Mouse (Mus musculus): ENCODE measurements around the gene Spryd4. TPM values are rescaled to one million over a fixed set of nuclear protein-coding genes. Genes with fewer than 3 reads are reported as not detected.
"Not testable (repeated sequence)": the region's sequence is repeated elsewhere in the genome, so short reads cannot be mapped to it uniquely, and the experiment has no call there.

Spryd4 gene
- polyA plus RNA-seq, 1 experiment from 2014 or later, result 24.5 TPM

- ATAC-seq (ENCODE audit: low FRiP score), result no peak
- 94% methylated on average over 18 of the region's 18 CpGs for WGBS
- Histone ChIP-seq H3K36me3 (no peaks in the 10 kb centered on the region), H3K4me1 (no peaks in the 10 kb centered on the region), H3K4me2 (replicated peaks) (no peak overlapping the region), H3K27ac (no peak overlapping the region), H3K27me3 (peaks cover under 1% of the 10 kb centered on the region), H3K4me3 (no peak overlapping the region), H3K9ac (no peak overlapping the region), H3K9me3 (replicated peaks) (no peaks in the 10 kb centered on the region)
These were observed 6.9 kb upstream of the Spryd4 start for GRCm38 (mm10) chr10:128218387-128219117.

DNA sequence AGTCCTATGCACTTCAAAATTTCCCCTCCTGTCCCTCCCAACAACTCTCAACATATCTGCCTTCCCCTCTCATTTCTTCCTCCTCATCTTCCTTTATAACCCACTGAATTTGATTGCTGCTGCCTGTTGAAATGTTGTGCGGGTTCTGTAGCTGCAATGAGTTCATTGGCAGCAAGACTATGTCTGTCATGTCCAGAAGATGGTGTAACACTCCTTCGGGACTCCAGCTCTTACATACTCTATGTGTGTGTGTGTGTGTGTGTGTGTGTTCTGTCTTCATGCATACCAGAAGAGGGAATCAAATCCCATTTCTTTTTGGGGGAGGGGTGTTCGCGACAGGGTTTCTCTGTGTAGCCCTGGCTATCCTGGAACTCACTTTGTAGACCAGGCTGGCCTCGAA, 3.4 kb upstream of the Spryd4 start:
- Histone ChIP-seq H3K9me3 (replicated peaks) (no peaks in the 10 kb centered on the region), H3K36me3 (no peaks in the 10 kb centered on the region), H3K4me1 (peaks cover 9% of the 10 kb centered on the region), H3K27ac (no peak overlapping the region), H3K4me3 (no peak overlapping the region), H3K27me3 (peaks cover 3% of the 10 kb centered on the region; the same call in 1 of the 2 replicates), H3K4me2 (replicated peaks) (no peak overlapping the region), H3K9ac (no peak overlapping the region)
- 90% methylated on average over 5 of the region's 5 CpGs for WGBS
- no peak for ATAC-seq (ENCODE audit: low FRiP score)

- WGBS, result 90% methylated on average over 4 of the region's 4 CpGs
- H3K27ac ChIP-seq, H3K9ac ChIP-seq: not testable (repeated sequence)
These were observed 2.5 kb upstream of the Spryd4 start for GRCm38 (mm10) chr10:128214112-128214511.

DNA sequence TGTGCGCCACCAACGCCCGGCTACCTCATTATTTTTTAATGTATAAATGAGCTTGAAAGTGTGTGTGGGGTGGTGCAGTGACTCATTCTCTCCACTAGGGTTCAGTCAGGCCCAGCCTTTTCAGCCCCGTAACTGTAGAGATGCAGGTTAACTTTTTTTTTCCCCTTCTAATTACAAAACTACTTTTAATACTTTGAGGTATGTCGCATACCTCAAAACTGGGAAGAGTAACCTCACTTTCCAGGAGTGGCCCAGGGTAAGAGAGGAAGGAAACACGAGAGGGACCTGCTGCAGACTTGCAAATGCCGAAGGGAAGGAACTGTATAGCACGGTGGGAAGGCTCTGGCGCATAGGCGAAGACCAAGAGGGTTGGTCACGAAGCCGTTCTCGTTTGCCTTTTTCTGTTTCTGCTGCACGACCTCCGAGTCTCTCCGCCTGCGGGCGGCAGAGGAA, 1.3 kb upstream of the Spryd4 start:
- H3K4me1 ChIP-seq, result peaks cover 9% of the 10 kb centered on the region
- no peak overlapping the region for H3K27ac ChIP-seq
- ATAC-seq (ENCODE audit: low FRiP score), result 0 out of 2 replicates have a peak, but pooled peaks have one; percentile 38
- no peaks in the 10 kb centered on the region for H3K36me3 ChIP-seq
- H3K4me3 ChIP-seq, result peak overlapping the region; percentile 25
- peaks cover 3% of the 10 kb centered on the region; the same call in 1 of the 2 replicates for H3K27me3 ChIP-seq
- no peak overlapping the region for H3K9ac ChIP-seq
- no peaks in the 10 kb centered on the region for H3K9me3 ChIP-seq (replicated peaks)
- 2% methylated on average over 18 of the region's 18 CpGs for WGBS
- H3K4me2 ChIP-seq (replicated peaks), result peak overlapping the region; percentile 45

More at GRCm38 (mm10) chr10:128214112-128214511, 2.5 kb upstream of the Spryd4 start:
- H3K36me3 ChIP-seq; H3K4me2 ChIP-seq (replicated peaks); ATAC-seq (ENCODE audit: low FRiP score); H3K4me3 ChIP-seq; H3K9me3 ChIP-seq (replicated peaks); H3K27me3 ChIP-seq; H3K4me1 ChIP-seq: not testable (repeated sequence)

DNA sequence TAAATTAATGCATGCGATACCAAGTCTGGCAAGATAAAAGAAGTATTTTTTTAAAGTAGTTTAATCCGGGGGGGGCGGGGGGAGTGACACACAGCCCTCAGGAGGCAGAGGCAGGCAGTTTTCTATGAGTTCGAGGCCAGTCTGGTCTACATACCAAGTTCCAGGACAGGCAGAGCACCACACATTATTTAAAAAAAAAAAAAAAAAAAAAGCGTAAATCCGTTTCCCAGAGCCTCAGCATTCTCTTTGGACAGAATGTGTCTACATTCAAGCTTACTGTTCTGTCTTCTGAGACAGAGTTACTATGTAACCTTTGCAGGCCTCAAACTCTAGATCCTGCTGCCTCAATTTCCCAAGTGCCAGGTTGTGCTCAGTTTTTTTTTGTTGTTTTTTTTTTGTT, 541 bp upstream of the Spryd4 start:
- peak overlapping the region; percentile 90 for H3K4me2 ChIP-seq (replicated peaks)
- H3K9ac ChIP-seq, result no peak overlapping the region
- peaks cover 3% of the 10 kb centered on the region; the same call in 1 of the 2 replicates for H3K27me3 ChIP-seq
- no peak overlapping the region for H3K27ac ChIP-seq
- peak overlapping the region; percentile 59 for H3K4me3 ChIP-seq
- no peaks in the 10 kb centered on the region for H3K36me3 ChIP-seq
- no peaks in the 10 kb centered on the region for H3K9me3 ChIP-seq (replicated peaks)
- peak; percentile 12; the same call in 1 of the 2 replicates for ATAC-seq (ENCODE audit: low FRiP score)
- 56% methylated on average over 6 of the region's 6 CpGs for WGBS
- H3K4me1 ChIP-seq, result peaks cover 9% of the 10 kb centered on the region

DNA sequence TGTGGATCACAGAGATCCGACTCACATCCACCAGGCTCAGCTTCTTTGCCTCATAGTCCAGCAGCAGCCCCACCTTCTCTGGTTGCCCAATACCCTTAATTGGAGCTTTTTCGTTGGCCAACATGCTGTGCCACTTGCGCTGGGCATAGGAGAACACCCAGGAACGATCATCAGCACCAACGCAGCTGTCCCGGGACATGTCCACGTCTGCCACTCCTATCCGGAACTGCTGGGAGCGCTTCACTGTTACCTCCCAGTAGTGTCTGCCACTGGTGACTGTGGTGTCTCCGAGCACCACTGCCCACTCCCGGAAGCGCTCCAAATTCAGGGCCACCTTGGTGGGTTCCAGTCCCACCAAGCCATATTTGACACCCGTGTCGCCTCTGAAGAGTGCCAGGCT, 653 bp downstream of the Spryd4 start:
- Histone ChIP-seq H3K4me2 (replicated peaks) (peak overlapping the region; percentile 90), H3K9ac (peak overlapping the region; percentile 70), H3K27me3 (peaks cover 3% of the 10 kb centered on the region; the same call in 1 of the 2 replicates), H3K4me3 (peak overlapping the region; percentile 59), H3K9me3 (replicated peaks) (no peaks in the 10 kb centered on the region), H3K36me3 (peaks cover 7% of the 10 kb centered on the region; the same call in 1 of the 2 replicates), H3K27ac (no peak overlapping the region), H3K4me1 (peaks cover 9% of the 10 kb centered on the region)
- 40% methylated on average over 14 of the region's 14 CpGs for WGBS
- 0 out of 2 replicates have a peak, but pooled peaks have one; percentile 9 for ATAC-seq (ENCODE audit: low FRiP score)

- peaks cover 9% of the 10 kb centered on the region for H3K4me1 ChIP-seq
- no peaks in the 10 kb centered on the region for H3K9me3 ChIP-seq (replicated peaks)
- no peak overlapping the region for H3K4me2 ChIP-seq (replicated peaks)
- peaks cover 7% of the 10 kb centered on the region for H3K36me3 ChIP-seq
- peaks cover 3% of the 10 kb centered on the region; the same call in 1 of the 2 replicates for H3K27me3 ChIP-seq
- no peak overlapping the region for H3K9ac ChIP-seq
- ATAC-seq (ENCODE audit: low FRiP score), result no peak
- H3K4me3 ChIP-seq, result no peak overlapping the region
- 81% methylated on average over 2 of the region's 2 CpGs for whole genome bisulfite sequencing
- H3K27ac ChIP-seq, result no peak overlapping the region
These were observed 1.5 kb downstream of the Spryd4 start for GRCm38 (mm10) chr10:128210131-128210530.

GRCm38 (mm10) chr10:128209311-128210009, 2.1 kb downstream of the Spryd4 start:
- H3K4me1 ChIP-seq, result peaks cover 9% of the 10 kb centered on the region
- no peak overlapping the region for H3K27ac ChIP-seq
- H3K4me3 ChIP-seq, result no peak overlapping the region
- no peaks in the 10 kb centered on the region for H3K9me3 ChIP-seq (replicated peaks)
- WGBS, result 94% methylated on average over 11 of the region's 11 CpGs
- H3K36me3 ChIP-seq, result peaks cover 7% of the 10 kb centered on the region
- no peak overlapping the region for H3K9ac ChIP-seq
- no peak overlapping the region for H3K4me2 ChIP-seq (replicated peaks)
- no peak for ATAC-seq (ENCODE audit: low FRiP score)
- H3K27me3 ChIP-seq, result peaks cover 3% of the 10 kb centered on the region; the same call in 1 of the 2 replicates

- peaks cover 7% of the 10 kb centered on the region for H3K36me3 ChIP-seq
- peaks cover 9% of the 10 kb centered on the region for H3K4me1 ChIP-seq
- no peak overlapping the region for H3K4me2 ChIP-seq (replicated peaks)
- H3K9ac ChIP-seq, result no peak overlapping the region
- WGBS, result 94% methylated on average over 10 of the region's 10 CpGs
- no peak overlapping the region for H3K4me3 ChIP-seq
- H3K9me3 ChIP-seq (replicated peaks), result no peaks in the 10 kb centered on the region
- H3K27ac ChIP-seq, result no peak overlapping the region
- peaks cover under 1% of the 10 kb centered on the region; the same call in 1 of the 2 replicates for H3K27me3 ChIP-seq
- no peak for ATAC-seq (ENCODE audit: low FRiP score)
These were observed 3.3 kb downstream of the Spryd4 start for GRCm38 (mm10) chr10:128208326-128208725.

DNA sequence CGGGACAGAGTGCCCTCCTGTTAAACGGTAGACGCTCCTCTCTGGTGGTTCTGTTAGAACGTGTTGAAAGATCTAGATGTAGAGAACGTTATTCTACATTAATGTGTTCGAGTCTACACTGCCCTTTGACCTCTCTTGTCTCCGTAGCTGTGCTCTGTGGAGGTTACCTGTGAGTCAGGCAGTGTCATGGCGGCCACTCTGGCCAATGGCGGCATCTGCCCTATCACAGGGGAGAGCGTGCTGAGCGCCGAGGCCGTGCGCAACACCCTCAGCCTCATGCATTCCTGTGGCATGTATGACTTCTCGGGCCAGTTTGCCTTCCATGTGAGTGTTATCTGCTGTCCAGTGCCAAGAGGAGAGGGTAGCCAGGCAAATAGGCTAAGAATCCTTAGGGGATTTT, 6.7 kb downstream of the Spryd4 start:
- no peak overlapping the region for H3K27ac ChIP-seq
- no peak overlapping the region for H3K9ac ChIP-seq
- no peaks in the 10 kb centered on the region for H3K9me3 ChIP-seq (replicated peaks)
- no peak overlapping the region for H3K4me3 ChIP-seq
- no peak for ATAC-seq (ENCODE audit: low FRiP score)
- no peaks in the 10 kb centered on the region for H3K4me1 ChIP-seq
- H3K36me3 ChIP-seq, result peaks cover 7% of the 10 kb centered on the region
- H3K4me2 ChIP-seq (replicated peaks), result no peak overlapping the region
- WGBS, result 88% methylated on average over 15 of the region's 15 CpGs
- H3K27me3 ChIP-seq, result no peaks in the 10 kb centered on the region

- Histone ChIP-seq H3K36me3 (peaks cover 7% of the 10 kb centered on the region), H3K4me1 (no peaks in the 10 kb centered on the region), H3K9ac (no peak overlapping the region), H3K4me3 (no peak overlapping the region), H3K9me3 (replicated peaks) (no peaks in the 10 kb centered on the region), H3K27me3 (peaks cover 4% of the 10 kb centered on the region), H3K4me2 (replicated peaks) (no peak overlapping the region), H3K27ac (no peak overlapping the region)
- ATAC-seq (ENCODE audit: low FRiP score), result no peak
- WGBS, result 79% methylated on average over 6 of the region's 6 CpGs
These were observed 9.8 kb downstream of the Spryd4 start for GRCm38 (mm10) chr10:128201856-128202255.

Data from hindbrain, embryonic 12.5 days (tissue).